Mouse (Mus musculus): ENCODE measurements around the gene Foxred2. TPM values are rescaled to one million over a fixed set of nuclear protein-coding genes. Genes with fewer than 3 reads are reported as not detected.

Foxred2 gene
- polyA plus RNA-seq, 1 experiment from 2014 or later: 10.8 TPM

GRCm38 (mm10) chr15:77925195-77925594, 31.3 kb downstream of the Foxred2 start:
- Histone ChIP-seq H3K27ac (no peak overlapping the region), H3K27me3 (ENCODE audit: control insufficient read depth, insufficient read depth, low read length) (no peaks in the 10 kb centered on the region), H3K9ac (no peak overlapping the region), H3K4me2 (replicated peaks) (no peak overlapping the region), H3K4me1 (replicated peaks; ENCODE audit: control insufficient read depth, insufficient read depth, low read length) (peaks cover 17% of the 10 kb centered on the region), H3K9me3 (ENCODE audit: control insufficient read depth, low read length) (no peaks in the 10 kb centered on the region), H3K4me3 (replicated peaks; ENCODE audit: low read length) (no peak overlapping the region), H3K36me3 (replicated peaks; ENCODE audit: control insufficient read depth, insufficient read depth) (peaks cover 65% of the 10 kb centered on the region)
- WGBS: 96% methylated on average over 2 of the region's 2 CpGs
- no peak for DNase-seq (ENCODE audit: low spot score)
- ATAC-seq (ENCODE audit: low FRiP score): no peak

DNA sequence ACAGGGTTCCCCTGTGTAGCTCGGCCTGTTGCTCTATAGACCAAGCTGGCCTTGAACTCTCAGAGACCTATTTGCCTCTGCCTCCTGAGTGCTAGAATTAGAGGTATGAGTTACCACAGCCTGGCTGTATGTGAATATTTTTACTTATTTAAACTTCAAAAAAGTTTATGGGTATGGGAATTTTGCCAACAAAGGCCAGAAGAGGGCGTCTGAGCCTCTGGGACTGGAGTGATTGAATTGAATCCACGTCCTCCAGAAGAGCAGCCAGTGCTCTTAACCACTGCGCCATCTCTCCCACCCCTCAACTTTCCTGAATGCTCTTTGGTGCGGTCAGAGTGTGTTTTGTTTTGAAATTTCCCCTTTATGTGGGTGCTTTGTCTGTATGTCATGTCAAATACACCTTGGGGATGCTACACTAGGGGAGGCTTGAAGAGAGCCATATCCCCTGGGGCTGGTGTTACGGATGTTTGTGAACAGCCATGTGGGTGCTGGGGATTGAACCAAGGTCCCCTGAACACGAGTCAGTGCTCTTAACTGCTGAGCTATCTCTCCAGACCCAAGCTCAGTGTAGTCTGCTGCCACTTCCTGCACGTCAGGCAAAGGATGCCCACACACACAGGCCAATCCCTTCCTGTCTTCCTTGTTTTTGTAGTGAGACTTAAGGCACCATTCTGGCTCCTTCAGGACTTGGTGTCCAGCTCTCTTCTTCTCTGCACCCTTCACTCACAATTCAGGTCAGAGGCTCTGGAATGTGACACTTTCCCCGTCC, 33.1 kb downstream of the Foxred2 start:
- H3K4me3 ChIP-seq (replicated peaks; ENCODE audit: low read length): no peak overlapping the region
- WGBS: 73% methylated on average over 9 of the region's 9 CpGs
- ATAC-seq (ENCODE audit: low FRiP score) (no peak), DNase-seq (ENCODE audit: low spot score) (no peak)
- peaks cover 81% of the 10 kb centered on the region for H3K36me3 ChIP-seq (replicated peaks; ENCODE audit: control insufficient read depth, insufficient read depth)
- H3K4me1 ChIP-seq (replicated peaks; ENCODE audit: control insufficient read depth, insufficient read depth, low read length): peaks cover 8% of the 10 kb centered on the region
- H3K9me3 ChIP-seq (ENCODE audit: control insufficient read depth, low read length): no peaks in the 10 kb centered on the region
- H3K4me2 ChIP-seq (replicated peaks): no peak overlapping the region
- no peak overlapping the region for H3K9ac ChIP-seq
- H3K27ac ChIP-seq: no peak overlapping the region
- H3K27me3 ChIP-seq (ENCODE audit: control insufficient read depth, insufficient read depth, low read length): no peaks in the 10 kb centered on the region

- H3K4me3 ChIP-seq (replicated peaks; ENCODE audit: low read length): no peak overlapping the region
- peaks cover 88% of the 10 kb centered on the region for H3K36me3 ChIP-seq (replicated peaks; ENCODE audit: control insufficient read depth, insufficient read depth)
- H3K27ac ChIP-seq: no peak overlapping the region
- H3K9me3 ChIP-seq (ENCODE audit: control insufficient read depth, low read length): no peaks in the 10 kb centered on the region
- H3K9ac ChIP-seq: no peak overlapping the region
- no peaks in the 10 kb centered on the region for H3K27me3 ChIP-seq (ENCODE audit: control insufficient read depth, insufficient read depth, low read length)
- no peak for DNase-seq (ENCODE audit: low spot score)
- ATAC-seq (ENCODE audit: low FRiP score): no peak
- 88% methylated on average over 9 of the region's 9 CpGs for WGBS
- peaks cover 3% of the 10 kb centered on the region for H3K4me1 ChIP-seq (replicated peaks; ENCODE audit: control insufficient read depth, insufficient read depth, low read length)
- H3K4me2 ChIP-seq (replicated peaks): no peak overlapping the region
Observed at GRCm38 (mm10) chr15:77922710-77923109, 33.8 kb downstream of the Foxred2 start.

GRCm38 (mm10) chr15:77921636-77922035, 34.9 kb downstream of the Foxred2 start:
- H3K4me2 ChIP-seq (replicated peaks): no peak overlapping the region
- H3K4me3 ChIP-seq (replicated peaks; ENCODE audit: low read length): no peak overlapping the region
- peaks cover 83% of the 10 kb centered on the region for H3K36me3 ChIP-seq (replicated peaks; ENCODE audit: control insufficient read depth, insufficient read depth)
- H3K9ac ChIP-seq: no peak overlapping the region
- H3K27ac ChIP-seq: no peak overlapping the region
- no peaks in the 10 kb centered on the region for H3K9me3 ChIP-seq (ENCODE audit: control insufficient read depth, low read length)
- DNase-seq (ENCODE audit: low spot score): no peak
- ATAC-seq (ENCODE audit: low FRiP score): no peak
- no peaks in the 10 kb centered on the region for H3K4me1 ChIP-seq (replicated peaks; ENCODE audit: control insufficient read depth, insufficient read depth, low read length)
- WGBS: 92% methylated on average over 6 of the region's 6 CpGs
- H3K27me3 ChIP-seq (ENCODE audit: control insufficient read depth, insufficient read depth, low read length): no peaks in the 10 kb centered on the region

GRCm38 (mm10) chr15:77920511-77921462, 35.7 kb downstream of the Foxred2 start:
- DNase-seq (ENCODE audit: low spot score): no peak
- 84% methylated on average over 10 of the region's 10 CpGs for WGBS
- Histone ChIP-seq H3K4me3 (replicated peaks; ENCODE audit: low read length) (no peak overlapping the region), H3K27ac (no peak overlapping the region), H3K9ac (no peak overlapping the region), H3K36me3 (replicated peaks; ENCODE audit: control insufficient read depth, insufficient read depth) (peaks cover 82% of the 10 kb centered on the region), H3K27me3 (ENCODE audit: control insufficient read depth, insufficient read depth, low read length) (no peaks in the 10 kb centered on the region), H3K4me1 (replicated peaks; ENCODE audit: control insufficient read depth, insufficient read depth, low read length) (no peaks in the 10 kb centered on the region), H3K9me3 (ENCODE audit: control insufficient read depth, low read length) (no peaks in the 10 kb centered on the region), H3K4me2 (replicated peaks) (no peak overlapping the region)
- no peak for ATAC-seq (ENCODE audit: low FRiP score)

DNA sequence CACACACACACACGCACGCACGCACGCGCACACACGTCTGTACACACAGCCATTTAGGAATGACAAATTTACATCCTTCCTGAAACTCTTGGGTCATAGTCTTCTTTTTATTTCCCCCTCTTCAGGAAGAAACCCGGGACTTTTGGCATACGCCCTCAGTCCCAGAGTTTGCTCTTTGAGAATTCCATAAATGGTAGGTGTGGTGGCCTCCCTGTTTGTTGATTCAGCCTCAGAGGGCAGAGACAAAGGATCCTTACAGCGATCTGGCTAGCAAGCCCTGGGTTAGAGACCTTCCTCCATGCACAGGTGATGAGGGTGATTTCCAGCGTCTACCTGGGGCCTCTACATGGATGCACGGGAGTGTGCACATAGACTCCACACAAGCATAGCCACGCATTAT, 37.1 kb downstream of the Foxred2 start:
- Histone ChIP-seq H3K27me3 (ENCODE audit: control insufficient read depth, insufficient read depth, low read length) (no peaks in the 10 kb centered on the region), H3K4me3 (replicated peaks; ENCODE audit: low read length) (no peak overlapping the region), H3K27ac (no peak overlapping the region), H3K9me3 (ENCODE audit: control insufficient read depth, low read length) (no peaks in the 10 kb centered on the region), H3K9ac (no peak overlapping the region), H3K36me3 (replicated peaks; ENCODE audit: control insufficient read depth, insufficient read depth) (peaks cover 88% of the 10 kb centered on the region), H3K4me1 (replicated peaks; ENCODE audit: control insufficient read depth, insufficient read depth, low read length) (no peaks in the 10 kb centered on the region), H3K4me2 (replicated peaks) (no peak overlapping the region)
- ATAC-seq (ENCODE audit: low FRiP score) (no peak), DNase-seq (ENCODE audit: low spot score) (no peak)
- 94% methylated on average over 12 of the region's 12 CpGs for WGBS

DNA sequence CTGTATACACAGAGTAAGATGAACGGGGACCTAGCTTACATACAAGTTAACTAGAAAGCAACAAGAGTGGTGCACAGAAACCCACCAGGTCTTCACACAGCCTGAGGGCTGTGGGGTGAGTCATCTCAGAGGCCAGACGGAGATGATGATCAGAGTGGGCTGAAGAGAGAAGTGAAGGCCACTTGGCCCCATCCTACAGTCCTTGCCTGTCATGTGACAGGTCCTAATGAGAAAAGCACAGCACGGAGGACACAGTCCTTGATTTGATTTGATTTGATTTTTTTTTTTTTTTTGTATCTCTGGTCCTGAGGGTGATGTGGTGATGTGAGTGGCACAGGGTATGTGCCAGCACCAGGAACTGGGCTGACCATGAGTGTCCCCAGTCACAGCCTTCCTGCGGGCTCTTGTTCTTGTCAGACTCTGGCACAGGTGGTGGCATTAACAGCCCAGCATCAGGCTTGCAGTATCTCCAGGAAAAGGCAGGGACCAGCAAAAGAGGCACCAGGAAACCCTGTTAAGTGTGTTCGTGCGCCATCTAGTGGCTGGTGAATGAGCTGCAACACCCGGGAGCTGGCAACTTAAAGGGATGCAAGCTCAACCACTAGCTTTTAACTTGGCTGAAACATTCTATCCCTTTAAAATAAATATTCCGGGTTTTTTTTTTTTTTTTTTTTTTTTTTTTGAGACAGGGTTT, 39.5 kb downstream of the Foxred2 start:
- WGBS: 44% methylated on average over 8 of the region's 8 CpGs
- peaks cover 65% of the 10 kb centered on the region for H3K36me3 ChIP-seq (replicated peaks; ENCODE audit: control insufficient read depth, insufficient read depth)
- peak; percentile 64 for ATAC-seq (ENCODE audit: low FRiP score)

DNA sequence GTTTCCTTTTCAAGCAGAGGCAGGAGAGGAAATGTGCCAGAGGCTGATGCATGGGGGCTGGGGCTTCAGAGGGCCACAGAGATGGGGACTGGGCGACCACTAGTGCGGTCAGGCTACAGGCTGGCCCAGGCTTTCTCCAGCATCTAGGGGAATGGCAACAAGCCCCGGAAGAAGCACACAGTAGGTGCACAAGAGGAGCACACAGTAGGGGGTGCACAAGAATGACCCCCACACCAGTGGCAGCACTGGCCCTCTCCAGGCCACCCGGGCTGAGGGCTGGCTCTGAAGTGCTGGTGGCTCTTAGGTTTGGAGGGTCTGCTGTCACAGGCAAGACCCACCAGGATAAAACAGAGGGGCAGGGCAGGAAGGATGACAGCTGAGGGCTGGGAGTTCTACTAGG, 41.2 kb downstream of the Foxred2 start:
- H3K36me3 ChIP-seq (replicated peaks; ENCODE audit: control insufficient read depth, insufficient read depth): peaks cover 48% of the 10 kb centered on the region
- H3K4me1 ChIP-seq (replicated peaks; ENCODE audit: control insufficient read depth, insufficient read depth, low read length): no peaks in the 10 kb centered on the region
- no peak for ATAC-seq (ENCODE audit: low FRiP score)
- no peak for DNase-seq (ENCODE audit: low spot score)
- H3K4me2 ChIP-seq (replicated peaks): no peak overlapping the region
- WGBS: 94% methylated on average over 4 of the region's 4 CpGs
- no peak overlapping the region for H3K4me3 ChIP-seq (replicated peaks; ENCODE audit: low read length)
- H3K27ac ChIP-seq: no peak overlapping the region
- H3K27me3 ChIP-seq (ENCODE audit: control insufficient read depth, insufficient read depth, low read length): no peaks in the 10 kb centered on the region
- no peak overlapping the region for H3K9ac ChIP-seq
- H3K9me3 ChIP-seq (ENCODE audit: control insufficient read depth, low read length): no peaks in the 10 kb centered on the region

More for the DNA sequence above, 39.5 kb downstream of the Foxred2 start:
- H3K4me1 ChIP-seq (replicated peaks; ENCODE audit: control insufficient read depth, insufficient read depth, low read length): no peaks in the 10 kb centered on the region
- no peak overlapping the region for H3K27ac ChIP-seq
- no peaks in the 10 kb centered on the region for H3K9me3 ChIP-seq (ENCODE audit: control insufficient read depth, low read length)
- DNase-seq (ENCODE audit: low spot score): peak; percentile 96
- no peak overlapping the region for H3K9ac ChIP-seq
- no peak overlapping the region for H3K4me2 ChIP-seq (replicated peaks)
- no peaks in the 10 kb centered on the region for H3K27me3 ChIP-seq (ENCODE audit: control insufficient read depth, insufficient read depth, low read length)
- no peak overlapping the region for H3K4me3 ChIP-seq (replicated peaks; ENCODE audit: low read length)

GRCm38 (mm10) chr15:77914507-77914906, 42.0 kb downstream of the Foxred2 start:
- Histone ChIP-seq H3K9me3 (ENCODE audit: control insufficient read depth, low read length) (no peaks in the 10 kb centered on the region), H3K9ac (no peak overlapping the region), H3K4me3 (replicated peaks; ENCODE audit: low read length) (no peak overlapping the region), H3K27ac (no peak overlapping the region), H3K36me3 (replicated peaks; ENCODE audit: control insufficient read depth, insufficient read depth) (peaks cover 42% of the 10 kb centered on the region), H3K4me2 (replicated peaks) (no peak overlapping the region), H3K27me3 (ENCODE audit: control insufficient read depth, insufficient read depth, low read length) (no peaks in the 10 kb centered on the region), H3K4me1 (replicated peaks; ENCODE audit: control insufficient read depth, insufficient read depth, low read length) (no peaks in the 10 kb centered on the region)
- WGBS: 97% methylated on average over 3 of the region's 3 CpGs
- DNase-seq (ENCODE audit: low spot score) (no peak), ATAC-seq (ENCODE audit: low FRiP score) (no peak)

All from hindbrain, embryonic 14.5 days (tissue).